Mouse (Mus musculus) activated CD4-positive, CD25-positive, alpha-beta regulatory T cell, adult 4 months (primary cell): ENCODE data around the gene Ddx42. TPM values are rescaled to one million over a fixed set of nuclear protein-coding genes. Genes with fewer than 3 reads are reported as not detected.
A peak's percentile ranks its signal among the peaks of the same experiment; 100 is the strongest.

Source experiments
- ATAC-seq: one replicate; pipeline ENCODE4 v1.8.0; 2017
- polyA plus RNA-seq, 2 experiments: library from polyadenylated mRNA; unstranded; fragments of 100-300 nt; shearing (Covaris generic); gene quantifications; one replicate each; pipeline ENCODE4 v1.2.1; 2017

The Ddx42 gene
- polyA plus RNA-seq, 2 experiments from 2014 or later = 59.1 to 71.5 TPM

GRCm38 (mm10) chr11:106269060-106269431, 52.3 kb downstream of the Ddx42 start:
- no peak for ATAC-seq

- ATAC-seq = no peak
Measured at GRCm38 (mm10) chr11:106271131-106271793, 54.5 kb downstream of the Ddx42 start.

- ATAC-seq = peak; percentile 4
Measured at GRCm38 (mm10) chr11:106271794-106272643, 55.3 kb downstream of the Ddx42 start.

- ATAC-seq = peak; percentile 85
Measured at GRCm38 (mm10) chr11:106272644-106273310, 56.1 kb downstream of the Ddx42 start, which contains the start of gene Smarcd2. Smarcd2 (minus strand) TSS chr11:106272972.

- ATAC-seq = no peak
Measured at GRCm38 (mm10) chr11:106273311-106273684, 56.6 kb downstream of the Ddx42 start.

GRCm38 (mm10) chr11:106273811-106274210, 57.1 kb downstream of the Ddx42 start:
- ATAC-seq = no peak

- ATAC-seq = no peak
Measured at GRCm38 (mm10) chr11:106274374-106274773, 57.6 kb downstream of the Ddx42 start.

GRCm38 (mm10) chr11:106274971-106275411, 58.3 kb downstream of the Ddx42 start:
- no peak for ATAC-seq

GRCm38 (mm10) chr11:106276454-106276853, 59.7 kb downstream of the Ddx42 start, which contains the start of gene Tcam1:
Tcam1 (plus strand) TSS chr11:106276672.
- peak; percentile 82 for ATAC-seq

- no peak for ATAC-seq
Measured at GRCm38 (mm10) chr11:106282452-106282851, 65.7 kb downstream of the Ddx42 start.

GRCm38 (mm10) chr11:106283371-106283770, 66.6 kb downstream of the Ddx42 start:
- ATAC-seq = no peak

GRCm38 (mm10) chr11:106284126-106284525, 67.4 kb downstream of the Ddx42 start:
- no peak for ATAC-seq

GRCm38 (mm10) chr11:106286206-106286605, 69.5 kb downstream of the Ddx42 start:
- ATAC-seq = no peak

- no peak for ATAC-seq
Measured at GRCm38 (mm10) chr11:106286987-106287386, 70.3 kb downstream of the Ddx42 start.

- ATAC-seq = no peak
Measured at GRCm38 (mm10) chr11:106289369-106289768, 72.6 kb downstream of the Ddx42 start.

- no peak for ATAC-seq
Measured at GRCm38 (mm10) chr11:106290376-106290775, 73.7 kb downstream of the Ddx42 start.

GRCm38 (mm10) chr11:106291861-106292260, 75.1 kb downstream of the Ddx42 start:
- no peak for ATAC-seq

Other genes with a start within 250 kb of the Ddx42 start
- gene Ace, start 249.0 kb upstream of the Ddx42 start, polyA plus RNA-seq = under 1 TPM in 1 of 2 experiments, not detected in 1; 0.11 TPM
- gene Ace3, start 222.3 kb upstream of the Ddx42 start, polyA plus RNA-seq = not detected
- gene Kcnh6, start 208.8 kb upstream of the Ddx42 start, polyA plus RNA-seq = not detected
- gene Dcaf7, start 180.1 kb upstream of the Ddx42 start, polyA plus RNA-seq = 10 to 100 TPM; 22.9 to 23.3 TPM
- gene Taco1, start 150.9 kb upstream of the Ddx42 start, polyA plus RNA-seq = 10 to 100 TPM; 11.8 to 13.2 TPM
- 10 to 100 TPM; 14.8 to 21.2 TPM for gene Map3k3, start 132.3 kb upstream of the Ddx42 start, polyA plus RNA-seq
- not detected for gene Gm10840, start 56.1 kb upstream of the Ddx42 start, polyA plus RNA-seq
- 100 to 1,000 TPM; 633 to 743 TPM for gene Limd2, start 56.1 kb upstream of the Ddx42 start, polyA plus RNA-seq
- 10 to 100 TPM; 30.1 to 33.5 TPM for gene Strada, start 14.8 kb upstream of the Ddx42 start, polyA plus RNA-seq
- gene Ccdc47, start 582 bp upstream of the Ddx42 start, polyA plus RNA-seq = 10 to 100 TPM; 65.0 to 74.5 TPM
- 10 to 100 TPM; 43.4 to 53.4 TPM for gene Ftsj3, start 39.2 kb downstream of the Ddx42 start, polyA plus RNA-seq
- 100 to 1,000 TPM; 140 to 180 TPM for gene Psmc5, start 39.2 kb downstream of the Ddx42 start, polyA plus RNA-seq
- gene Smarcd2, start 56.0 kb downstream of the Ddx42 start, polyA plus RNA-seq = 10 to 100 TPM; 17.6 to 23.2 TPM
- gene Tcam1, start 59.7 kb downstream of the Ddx42 start, polyA plus RNA-seq = under 1 TPM; 0.12 to 0.43 TPM
- not detected for gene Gh, start 84.9 kb downstream of the Ddx42 start, polyA plus RNA-seq
- gene Cd79b, start 97.8 kb downstream of the Ddx42 start, polyA plus RNA-seq = 10 to 100 TPM; 48.0 to 77.5 TPM
- under 1 TPM in 1 of 2 experiments, not detected in 1; 0.09 TPM for gene Scn4a, start 136.4 kb downstream of the Ddx42 start, polyA plus RNA-seq
- gene Prr29, start 148.5 kb downstream of the Ddx42 start, polyA plus RNA-seq = 1 to 10 TPM; 1.1 to 1.2 TPM
- 100 to 1,000 TPM in 1 of 2 experiments, 10 to 100 TPM in 1; 94.3 to 114 TPM for gene Icam2, start 171.1 kb downstream of the Ddx42 start, polyA plus RNA-seq